Mouse (Mus musculus): ENCODE measurements around the gene Tbx4.

- TF ChIP-seq CTCF (IDR thresholded peaks at IDR 0.05; ENCODE audit: low read depth, low read length), result no peak
- no peak for TF ChIP-seq GATA1 (IDR thresholded peaks at IDR 0.05; ENCODE audit: borderline replicate concordance, low read length)
- no peak for TF ChIP-seq TAL1 (conservative IDR thresholded peaks at IDR 0.05; ENCODE audit: low read depth, low read length)
These were observed 4.9 kb downstream of the Tbx4 start for GRCm38 (mm10) chr11:85891010-85891691.

Measured in G1E (cell line).